Mouse (Mus musculus) left cerebral cortex, adult 9 months (tissue): ENCODE results near the gene Tspan5.
A peak's percentile ranks its signal among the peaks of the same experiment; 100 is the strongest.

Source experiments
- DNase-seq, 2 experiments: peaks; one replicate each; pipeline ENCODE4 v3.0.0; 2022; ENCODE audit warnings: low spot score in 2 of 2

Gene Tspan5

GRCm38 (mm10) chr3:138771549-138772333, 29.7 kb downstream of the Tspan5 start:
- DNase-seq: no peak

- no peak for DNase-seq
These were observed 32.0 kb downstream of the Tspan5 start for GRCm38 (mm10) chr3:138773871-138774606.

GRCm38 (mm10) chr3:138774607-138774943, 32.6 kb downstream of the Tspan5 start:
- no peak for DNase-seq

- no peak for DNase-seq
These were observed 34.1 kb downstream of the Tspan5 start for GRCm38 (mm10) chr3:138775926-138776715.

- DNase-seq: no peak
These were observed 39.5 kb downstream of the Tspan5 start for GRCm38 (mm10) chr3:138781492-138781891.

GRCm38 (mm10) chr3:138783859-138784640, 42.1 kb downstream of the Tspan5 start:
- DNase-seq: no peak

GRCm38 (mm10) chr3:138784641-138785025, 42.6 kb downstream of the Tspan5 start:
- DNase-seq: no peak

- DNase-seq: no peak
These were observed 45.9 kb downstream of the Tspan5 start for GRCm38 (mm10) chr3:138787758-138788488.

- no peak for DNase-seq
These were observed 46.5 kb downstream of the Tspan5 start for GRCm38 (mm10) chr3:138788489-138788850.

- no peak for DNase-seq
These were observed 47.3 kb downstream of the Tspan5 start for GRCm38 (mm10) chr3:138789275-138789674.

GRCm38 (mm10) chr3:138794533-138794932, 52.5 kb downstream of the Tspan5 start:
- DNase-seq: peak; percentile 33 to 63

GRCm38 (mm10) chr3:138795951-138796350, 54.0 kb downstream of the Tspan5 start:
- DNase-seq: no peak

- DNase-seq: no peak
These were observed 54.6 kb downstream of the Tspan5 start for GRCm38 (mm10) chr3:138796583-138796982.

GRCm38 (mm10) chr3:138800664-138801411, 58.8 kb downstream of the Tspan5 start:
- no peak for DNase-seq

GRCm38 (mm10) chr3:138801661-138802060, 59.7 kb downstream of the Tspan5 start:
- DNase-seq: no peak

- peak in 1 of 2 experiments; percentile 64 for DNase-seq
These were observed 60.9 kb downstream of the Tspan5 start for GRCm38 (mm10) chr3:138802722-138803443.

- no peak for DNase-seq
These were observed 61.6 kb downstream of the Tspan5 start for GRCm38 (mm10) chr3:138803444-138804085.

GRCm38 (mm10) chr3:138804104-138805048, 62.4 kb downstream of the Tspan5 start:
- DNase-seq: no peak
